Mouse (Mus musculus) liver, embryonic 16.5 days (tissue): ENCODE data around the gene Olfr1382. TPM values are rescaled to one million over a fixed set of nuclear protein-coding genes. Genes with fewer than 3 reads are reported as not detected.
"Not testable (repeated sequence)": the region's sequence is repeated elsewhere in the genome, so short reads cannot be mapped to it uniquely, and the experiment has no call there.

Experiments used
- ATAC-seq: fragments of 200-750 bp; cut with Nextera tagmentation; 2 replicates; pipeline ENCODE4 v1.8.0; 2017; ENCODE audit warnings: low read depth, mild to moderate bottlenecking, moderate number of reproducible peaks, moderate library complexity
- H3K27ac ChIP-seq: fragments of 300-500 bp; sonication (generic); 2 replicates; pipeline ENCODE4 v1.5.1; 2014; ENCODE audit warnings: mild to moderate bottlenecking, low read length
- H3K27me3 ChIP-seq: fragments of 300-500 bp; sonication (generic); 2 replicates; pipeline ENCODE4 v1.6.1; 2014; ENCODE audit warnings: low read depth, low read length, mixed read lengths; ENCODE audit not compliant: control insufficient read depth, insufficient read depth
- H3K36me3 ChIP-seq: fragments of 300-500 bp; sonication (generic); 2 replicates; pipeline ENCODE4 v1.6.1; 2014; ENCODE audit warnings: mild to moderate bottlenecking; ENCODE audit not compliant: control insufficient read depth, insufficient read depth
- H3K4me1 ChIP-seq: fragments of 300-500 bp; sonication (generic); 2 replicates; pipeline ENCODE4 v1.6.1; 2014; ENCODE audit warnings: low read depth, low read length, mixed read lengths; ENCODE audit not compliant: control insufficient read depth
- H3K4me2 ChIP-seq: fragments of 300-500 bp; sonication (generic); 2 replicates; pipeline ENCODE4 v1.6.1; 2014; ENCODE audit warnings: low read depth, low read length, mixed read lengths
- H3K4me3 ChIP-seq: fragments of 300-500 bp; sonication (generic); 2 replicates; pipeline ENCODE4 v1.5.1; 2014; ENCODE audit warnings: low read depth, mild to moderate bottlenecking, low read length
- H3K9ac ChIP-seq: fragments of 300-500 bp; sonication (generic); 2 replicates; pipeline ENCODE4 v1.6.1; 2014; ENCODE audit warnings: low read depth, low read length
- H3K9me3 ChIP-seq: fragments of 300-500 bp; sonication (generic); replicated peaks from 2 replicates; pipeline ENCODE4 v1.6.1; 2016; ENCODE audit warnings: low read length; ENCODE audit not compliant: control insufficient read depth
- WGBS: fragments of 180-500 bp; shearing (Covaris S2); extraction: QIAGEN DNeasy Blood & Tissue Kit; methylation state at CpG from one replicate; pipeline ENCODE4 v1.1.7; 2014; ENCODE audit not compliant: insufficient replicate concordance; 5-methylcytosine and 5-hydroxymethylcytosine counted together
- polyA plus RNA-seq: library from polyadenylated mRNA; unstranded; fragments of >200 nt; fragmentation: Nextera tagmentation; extraction: Ambion mirVana; gene quantifications from 2 replicates; pipeline ENCODE4 v1.2.1, GENCODE M21; 2015

Olfr1382 gene
- polyA plus RNA-seq, 1 experiment from 2014 or later: not detected

- ATAC-seq, H3K4me1 ChIP-seq, H3K9me3 ChIP-seq, H3K4me2 ChIP-seq, H3K27me3 ChIP-seq, H3K27ac ChIP-seq, H3K4me3 ChIP-seq, H3K36me3 ChIP-seq, H3K9ac ChIP-seq: not testable (repeated sequence)
- WGBS: 51% methylated on average over 5 of the region's 5 CpGs
These were observed 28.5 kb downstream of the Olfr1382 start, which contains the start of gene Olfr1380 for GRCm38 (mm10) chr11:49556578-49556977. TSS of gene Olfr1380 (plus strand) at chr11:49556878.

DNA sequence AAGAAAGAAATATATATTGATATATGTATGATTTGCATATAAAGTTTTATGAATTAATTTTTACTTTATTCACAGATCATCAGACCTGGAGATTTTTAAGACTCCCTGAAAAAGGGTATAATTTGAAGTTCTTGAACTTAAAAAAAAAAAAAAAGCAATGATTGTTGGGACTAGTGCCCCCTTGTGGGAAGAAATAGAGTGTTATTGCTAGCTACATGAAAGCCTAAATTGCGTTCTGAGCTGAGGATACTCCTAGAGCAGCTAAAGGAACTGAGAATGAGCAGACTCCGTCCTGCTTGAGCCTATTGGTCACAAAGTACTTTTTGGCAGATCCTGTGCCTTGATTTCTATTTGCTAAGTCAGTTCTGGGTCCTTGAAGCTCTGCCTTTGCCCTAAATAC lies 47.0 kb downstream of the Olfr1382 start:
- not testable (repeated sequence) for ATAC-seq
- WGBS: 20% methylated on average over 2 of the region's 2 CpGs

GRCm38 (mm10) chr11:49580452-49580851 lies 52.4 kb downstream of the Olfr1382 start:
- not testable (repeated sequence) for H3K9me3 ChIP-seq, H3K36me3 ChIP-seq, H3K4me1 ChIP-seq, H3K27me3 ChIP-seq, H3K27ac ChIP-seq, H3K4me2 ChIP-seq, ATAC-seq, H3K9ac ChIP-seq, H3K4me3 ChIP-seq
- 40% methylated on average over 8 of the region's 8 CpGs for WGBS

More for the DNA sequence above, 47.0 kb downstream of the Olfr1382 start:
- H3K9ac ChIP-seq, H3K4me1 ChIP-seq, H3K27ac ChIP-seq, H3K27me3 ChIP-seq, H3K4me2 ChIP-seq, H3K36me3 ChIP-seq, H3K9me3 ChIP-seq, H3K4me3 ChIP-seq: not testable (repeated sequence)

Other genes starting within 250 kb of the Olfr1382 start
- gene Olfr1393, start 249.9 kb upstream of the Olfr1382 start, polyA plus RNA-seq: 0.06 TPM in 1 of 2 replicates, not detected in the other
- not detected in 2 replicates for gene Olfr1392, start 243.0 kb upstream of the Olfr1382 start, polyA plus RNA-seq
- not detected in 2 replicates for gene Olfr10, start 223.5 kb upstream of the Olfr1382 start, polyA plus RNA-seq
- gene Olfr1391, start 205.5 kb upstream of the Olfr1382 start, polyA plus RNA-seq: not detected in 2 replicates
- not detected in 2 replicates for gene Olfr1390, start 193.1 kb upstream of the Olfr1382 start, polyA plus RNA-seq
- gene Olfr1389, start 105.2 kb upstream of the Olfr1382 start, polyA plus RNA-seq: not detected in 2 replicates
- 0.02 TPM in 1 of 2 replicates, not detected in the other for gene Olfr1388, start 91.6 kb upstream of the Olfr1382 start, polyA plus RNA-seq
- not detected in 2 replicates for gene Olfr1387, start 72.9 kb upstream of the Olfr1382 start, polyA plus RNA-seq
- gene Olfr1386, start 63.2 kb upstream of the Olfr1382 start, polyA plus RNA-seq: not detected in 2 replicates
- gene Olfr1385, start 39.2 kb upstream of the Olfr1382 start, polyA plus RNA-seq: not detected in 2 replicates
- not detected in 2 replicates for gene Olfr1384, start 21.5 kb upstream of the Olfr1382 start, polyA plus RNA-seq
- not detected in 2 replicates for gene Olfr1383, start 8.6 kb upstream of the Olfr1382 start, polyA plus RNA-seq
- not detected in 2 replicates for gene Olfr1381, start 15.2 kb downstream of the Olfr1382 start, polyA plus RNA-seq
- not detected in 2 replicates for gene Olfr1380, start 28.6 kb downstream of the Olfr1382 start, polyA plus RNA-seq
- 3.2 and 3.9 TPM in 2 replicates for gene Flt4, start 81.0 kb downstream of the Olfr1382 start, polyA plus RNA-seq
- gene Scgb3a1, start 135.4 kb downstream of the Olfr1382 start, polyA plus RNA-seq: not detected in 2 replicates
- 14.2 and 15.4 TPM in 2 replicates for gene Cnot6, start 184.5 kb downstream of the Olfr1382 start, polyA plus RNA-seq